Mouse (Mus musculus) large intestine, adult 2 months (tissue): Measurements from ENCODE around the gene Exosc6. TPM values are rescaled to one million over a fixed set of nuclear protein-coding genes. Genes with fewer than 3 reads are reported as not detected.

Source experiments
- polyA plus RNA-seq: library from polyadenylated mRNA; depleted of rRNA; stranded (reverse); fragments of >200 nt; gene quantifications from 2 replicates; pipeline ENCODE4 v1.2.3, GENCODE M21; 2012; rRNA removed

Gene Exosc6
- polyA plus RNA-seq, 1 experiment, result not detected

Other genes with a start within 250 kb of the Exosc6 start
- 29.3 and 36.6 TPM in 2 replicates for gene Cog4, start 209.7 kb upstream of the Exosc6 start, polyA plus RNA-seq
- gene Sf3b3, start 209.6 kb upstream of the Exosc6 start, polyA plus RNA-seq, result 34.0 and 37.2 TPM in 2 replicates
- 13.2 and 25.7 TPM in 2 replicates for gene Fuk, start 153.9 kb upstream of the Exosc6 start, polyA plus RNA-seq
- 5.0 and 6.9 TPM in 2 replicates for gene St3gal2, start 136.4 kb upstream of the Exosc6 start, polyA plus RNA-seq
- 20.6 and 24.2 TPM in 2 replicates for gene Ddx19a, start 58.5 kb upstream of the Exosc6 start, polyA plus RNA-seq
- 3.5 and 4.3 TPM in 2 replicates for gene Ddx19b, start 24.6 kb upstream of the Exosc6 start, polyA plus RNA-seq
- gene Aars, start 23.2 kb upstream of the Exosc6 start, polyA plus RNA-seq, result 27.9 and 37.2 TPM in 2 replicates
- 0.05 TPM in 1 of 2 replicates, not detected in the other for gene Clec18a, start 36.1 kb downstream of the Exosc6 start, polyA plus RNA-seq
- 3.0 and 10.6 TPM in 2 replicates for gene Pdpr, start 38.3 kb downstream of the Exosc6 start, polyA plus RNA-seq
- gene Glg1, start 202.9 kb downstream of the Exosc6 start, polyA plus RNA-seq, result 21.0 and 28.7 TPM in 2 replicates
- gene Rfwd3, start 243.9 kb downstream of the Exosc6 start, polyA plus RNA-seq, result 13.5 and 19.7 TPM in 2 replicates